Mouse (Mus musculus) ES-Bruce4 (cell line): ENCODE results near the gene Arhgef2.

Experiments used
- CTCF ChIP-seq: IDR thresholded peaks from one replicate; pipeline ENCODE4 v1.8.1; 2011; ENCODE audit warnings: low read depth, low read length
- EP300 ChIP-seq: IDR thresholded peaks from 2 replicates; pipeline ENCODE4 v1.6.1; 2011; ENCODE audit warnings: low read depth, low read length; ENCODE audit not compliant: insufficient read depth
- POLR2A ChIP-seq: IDR thresholded peaks from one replicate; pipeline ENCODE4 v1.8.1; 2011; ENCODE audit warnings: low read length; ENCODE audit not compliant: insufficient read depth

- TF ChIP-seq POLR2A (no peak), EP300 (peak; percentile 85), CTCF (no peak)
These were observed 19.1 kb upstream of the Arhgef2 start for GRCm38 (mm10) chr3:88586640-88587039.
